Mouse (Mus musculus) heart, postnatal 10 days (tissue): ENCODE data around the gene Myh2. TPM values are rescaled to one million over a fixed set of nuclear protein-coding genes. Genes with fewer than 3 reads are reported as not detected.

ENCODE experiments used
- DNase-seq, 2 experiments: peaks; one replicate each; pipeline ENCODE4 v3.0.0; 2021
- intact Hi-C: fragments of 180-260 bp; cut with DNase I; formaldehyde crosslinking; loops from one replicate; pipeline ENCODE4 v1.15.1; 2025
- total RNA-seq, 2 experiments: library from RNA; stranded (reverse); gene quantifications; 2 replicates each; pipeline ENCODE4 v1.2.3; 2021

Gene Myh2
- not detected for total RNA-seq

DNA sequence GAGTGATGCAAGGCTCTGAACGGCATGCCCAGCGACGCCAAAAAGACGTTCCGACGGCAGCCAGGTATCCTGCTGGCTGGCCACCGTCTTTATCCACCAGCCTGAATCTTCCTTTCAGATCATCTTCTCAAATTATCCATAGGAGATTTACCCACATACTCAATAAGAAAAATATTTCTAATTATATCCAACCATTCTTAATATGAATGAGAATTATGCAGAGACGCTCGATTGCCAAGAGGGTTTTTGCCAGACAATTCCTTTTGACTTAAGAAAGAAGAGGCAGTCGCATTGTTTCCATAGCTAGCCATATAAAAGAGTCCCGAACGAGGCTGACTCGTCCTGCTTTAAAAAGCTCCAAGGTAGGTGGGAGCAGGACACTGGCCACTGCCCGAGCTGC is at the start of gene Myh2:
TSS of gene Myh2 (plus strand) at position 301 of the 400 bp plus-strand sequence.
- intact Hi-C loops, result no loop called here
- DNase-seq, result no peak

- intact Hi-C loops, result no loop called here
- DNase-seq, result no peak
These were observed 45.9 kb upstream of the Myh2 start for GRCm38 (mm10) chr11:67124943-67125342.

DNA sequence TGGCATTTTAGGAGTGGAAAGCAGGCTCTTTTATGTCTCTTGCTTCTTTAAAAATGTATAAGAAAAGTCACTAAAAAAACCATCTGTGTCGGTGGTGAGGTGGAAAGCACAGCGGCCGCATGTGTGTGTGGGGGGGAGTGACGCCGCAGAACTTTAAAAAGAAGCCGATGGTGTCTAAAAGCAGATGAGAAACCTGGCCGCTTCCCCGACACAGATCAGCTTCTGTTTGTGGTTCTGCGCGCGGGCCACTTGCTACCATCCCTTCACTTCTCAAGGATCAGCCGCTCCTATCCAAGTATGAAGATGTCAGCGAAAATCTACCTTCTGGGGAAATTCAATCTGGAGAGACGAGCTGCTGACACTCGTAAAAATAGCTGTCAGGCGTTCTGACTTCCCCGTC is 45.5 kb upstream of the Myh2 start:
- intact Hi-C loops, result no loop called here
- no peak for DNase-seq

DNA sequence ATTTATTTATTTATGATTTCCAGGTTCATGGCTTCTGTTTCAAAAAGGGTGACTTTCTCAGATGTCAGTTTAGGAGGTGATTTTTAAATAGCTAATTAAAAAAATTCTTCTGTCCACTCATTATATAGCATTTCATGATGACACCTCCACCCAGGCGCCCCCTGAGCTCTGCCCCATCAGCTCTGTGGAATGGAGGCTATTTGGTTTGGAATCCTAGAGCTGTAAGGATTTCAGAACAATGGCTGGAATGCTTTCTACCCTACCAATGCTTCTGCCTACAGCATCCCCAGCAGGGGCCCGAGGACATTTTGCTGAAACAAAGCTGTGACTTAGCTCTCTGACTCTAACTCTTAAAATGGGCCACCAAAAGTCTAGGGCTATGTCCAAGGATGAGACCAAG is 37.3 kb upstream of the Myh2 start:
- intact Hi-C loops, result no loop called here
- DNase-seq, result no peak

DNA sequence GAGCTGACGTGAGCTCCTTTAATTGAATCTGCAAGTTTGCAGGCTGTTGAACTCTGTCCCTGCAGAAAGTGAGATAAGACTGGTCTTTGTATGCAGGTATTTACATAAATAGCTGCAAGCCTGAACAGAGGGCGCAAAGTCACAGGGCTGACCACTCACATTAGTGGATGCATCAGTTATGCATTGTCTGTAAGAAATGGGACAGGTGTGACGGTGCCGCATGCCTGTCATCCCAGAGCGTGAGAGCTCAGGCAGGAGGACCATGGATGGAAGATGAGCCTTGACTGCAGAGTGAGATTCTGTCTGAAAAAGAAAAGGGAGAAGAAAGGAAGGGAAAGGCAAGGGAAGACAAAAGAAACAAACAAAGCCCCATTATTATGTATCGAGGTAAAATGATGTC is 36.2 kb upstream of the Myh2 start:
- no peak for DNase-seq
- intact Hi-C loops, result no loop called here

GRCm38 (mm10) chr11:67135532-67135931 is 35.3 kb upstream of the Myh2 start:
- intact Hi-C loops, result no loop called here

DNA sequence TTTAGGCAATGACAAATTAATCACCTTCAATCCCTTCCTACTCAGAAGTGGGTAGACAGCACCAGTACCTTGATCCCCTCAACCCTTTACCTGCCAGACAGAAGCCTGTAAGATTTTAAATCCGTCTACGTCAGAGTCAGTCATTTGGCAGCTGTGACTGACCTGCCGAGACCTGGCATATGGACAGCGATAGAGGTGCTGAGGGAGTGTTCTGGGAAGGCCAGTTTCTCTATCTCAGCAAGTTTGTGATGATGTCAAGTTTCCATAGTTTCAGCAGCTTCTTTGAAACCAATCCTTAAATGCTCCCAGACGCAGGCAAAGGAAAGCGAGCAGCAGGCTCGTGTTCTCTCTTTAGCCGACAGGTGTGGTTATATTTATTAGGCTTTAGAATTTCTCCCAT is 31.3 kb upstream of the Myh2 start:
- intact Hi-C loops, result no loop called here
- DNase-seq, result no peak

More at GRCm38 (mm10) chr11:67135532-67135931, 35.3 kb upstream of the Myh2 start:
- DNase-seq, result no peak

DNA sequence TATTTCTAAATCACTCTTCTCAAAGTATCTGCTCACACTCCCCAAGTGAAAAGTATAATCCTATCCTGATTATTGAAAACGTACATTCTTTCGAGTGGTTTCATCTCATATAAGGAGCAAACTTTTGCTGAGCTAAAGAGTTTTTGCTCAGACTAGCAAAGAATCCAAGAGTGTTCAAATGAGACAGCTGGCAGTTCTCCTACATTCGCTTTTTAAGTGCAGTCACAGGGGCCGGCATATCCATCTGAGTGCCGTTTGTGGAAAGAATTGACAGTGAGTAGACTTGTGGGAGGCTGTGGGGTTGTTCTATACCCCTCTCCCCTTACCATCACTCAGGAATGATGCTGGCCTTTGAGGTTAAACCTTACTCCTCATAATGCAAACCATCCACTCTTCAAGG is 30.7 kb upstream of the Myh2 start:
- no peak for DNase-seq
- intact Hi-C loops, result no loop called here

GRCm38 (mm10) chr11:67141031-67141430 is 29.8 kb upstream of the Myh2 start:
- no peak for DNase-seq
- intact Hi-C loops, result no loop called here

DNA sequence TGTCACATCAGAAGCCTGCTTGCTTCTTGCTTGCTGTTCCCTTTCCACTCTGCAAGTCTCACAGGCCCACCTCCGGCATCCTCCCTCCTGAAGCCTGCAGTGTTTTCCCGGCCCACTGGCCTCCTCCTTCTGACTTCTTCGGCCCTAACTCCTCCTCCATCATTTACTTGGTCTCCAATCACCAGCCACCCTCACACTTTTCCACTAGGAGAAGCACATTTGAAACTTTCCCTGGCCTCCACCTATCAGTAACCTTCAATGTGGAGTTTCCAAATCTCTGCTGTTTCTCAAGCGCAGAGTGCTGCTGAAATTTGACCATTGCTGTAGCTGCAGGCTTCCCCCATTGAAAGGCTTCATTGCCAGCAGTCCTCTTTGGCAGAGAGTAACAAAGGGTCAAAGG is 28.8 kb upstream of the Myh2 start:
- intact Hi-C loops, result no loop called here

GRCm38 (mm10) chr11:67143065-67143464 is 27.8 kb upstream of the Myh2 start:
- DNase-seq, result no peak
- intact Hi-C loops, result no loop called here

More for the DNA sequence above, 28.8 kb upstream of the Myh2 start:
- no peak for DNase-seq

- DNase-seq, result no peak
- intact Hi-C loops, result no loop called here
These were observed 26.8 kb upstream of the Myh2 start for GRCm38 (mm10) chr11:67143863-67144498.

DNA sequence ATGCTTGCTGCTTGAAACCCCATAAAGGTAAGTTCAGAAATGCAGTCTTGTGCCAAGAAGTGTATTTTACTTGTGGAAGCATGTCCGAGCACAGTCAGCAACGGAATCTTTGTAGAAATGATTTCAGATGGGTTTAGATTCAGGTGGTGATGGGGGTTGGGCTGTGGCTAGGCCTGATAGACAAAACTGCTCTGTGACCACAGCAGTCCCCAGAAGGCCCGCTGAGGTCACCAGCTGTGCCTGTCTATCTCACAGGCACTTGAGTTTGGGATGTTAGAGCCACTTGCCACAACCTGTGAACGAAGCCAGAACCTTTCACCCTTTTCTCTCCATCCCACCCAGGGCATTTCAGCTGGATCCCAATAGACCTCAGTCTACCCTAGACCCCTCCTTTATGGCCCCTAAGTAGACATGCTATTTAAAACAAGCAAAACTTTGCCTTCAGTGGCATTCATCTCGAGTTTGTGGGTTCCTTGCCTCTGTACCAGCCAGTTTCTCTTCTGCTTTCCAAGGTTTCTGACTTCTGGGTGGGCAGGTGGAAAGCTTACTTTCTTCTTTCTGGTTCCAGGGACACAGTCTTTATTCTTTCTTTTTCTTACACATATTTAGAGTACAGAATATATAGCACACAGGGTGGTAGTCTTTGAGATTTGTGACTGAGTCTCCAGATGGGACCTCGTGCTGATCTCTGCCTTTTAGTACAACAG is 26.1 kb upstream of the Myh2 start:
- intact Hi-C loops, result no loop called here
- DNase-seq, result no peak

GRCm38 (mm10) chr11:67145482-67146408 is 25.1 kb upstream of the Myh2 start:
- DNase-seq, result no peak

DNA sequence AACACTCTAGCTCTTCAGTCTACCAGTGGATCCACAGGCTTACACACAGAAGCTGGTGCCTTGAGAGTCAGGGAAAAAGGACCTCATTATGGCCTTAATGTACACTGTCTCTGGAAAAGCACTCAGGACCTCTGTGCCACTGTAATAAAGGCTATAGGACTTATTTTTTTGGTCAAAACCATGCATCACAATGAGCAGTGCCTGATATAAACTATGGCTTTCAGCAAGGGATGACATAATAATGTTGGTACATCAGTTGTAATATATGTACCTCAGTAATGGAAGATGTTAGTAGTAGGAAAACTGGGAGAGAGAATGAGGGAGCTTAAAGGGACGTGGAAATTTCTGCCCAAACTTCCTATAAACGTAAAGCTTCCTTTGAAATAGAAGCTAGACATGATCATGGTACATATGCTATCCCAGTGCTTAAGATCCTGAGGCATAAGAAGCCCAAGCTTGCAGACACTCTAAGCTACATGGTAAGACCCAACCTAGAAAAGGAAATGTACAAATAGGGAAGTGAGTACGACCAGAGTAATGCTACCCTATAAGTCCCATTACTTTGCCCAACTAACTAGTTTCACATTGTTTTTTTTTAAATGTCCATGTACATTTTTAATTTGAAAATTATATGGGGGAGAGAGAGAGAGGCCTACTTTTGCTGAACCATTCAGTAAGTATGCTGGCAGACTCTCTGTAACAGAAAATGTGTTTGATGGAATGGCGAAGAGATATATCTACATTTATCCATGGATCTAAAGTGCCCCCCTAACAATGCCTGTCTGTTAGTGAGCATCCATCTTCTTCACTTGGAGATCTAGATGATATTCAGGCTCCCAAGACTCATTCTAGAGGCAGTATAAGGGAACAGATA is 24.2 kb upstream of the Myh2 start:
- no peak for DNase-seq
- intact Hi-C loops, result no loop called here

More at GRCm38 (mm10) chr11:67145482-67146408, 25.1 kb upstream of the Myh2 start:
- intact Hi-C loops, result no loop called here

DNA sequence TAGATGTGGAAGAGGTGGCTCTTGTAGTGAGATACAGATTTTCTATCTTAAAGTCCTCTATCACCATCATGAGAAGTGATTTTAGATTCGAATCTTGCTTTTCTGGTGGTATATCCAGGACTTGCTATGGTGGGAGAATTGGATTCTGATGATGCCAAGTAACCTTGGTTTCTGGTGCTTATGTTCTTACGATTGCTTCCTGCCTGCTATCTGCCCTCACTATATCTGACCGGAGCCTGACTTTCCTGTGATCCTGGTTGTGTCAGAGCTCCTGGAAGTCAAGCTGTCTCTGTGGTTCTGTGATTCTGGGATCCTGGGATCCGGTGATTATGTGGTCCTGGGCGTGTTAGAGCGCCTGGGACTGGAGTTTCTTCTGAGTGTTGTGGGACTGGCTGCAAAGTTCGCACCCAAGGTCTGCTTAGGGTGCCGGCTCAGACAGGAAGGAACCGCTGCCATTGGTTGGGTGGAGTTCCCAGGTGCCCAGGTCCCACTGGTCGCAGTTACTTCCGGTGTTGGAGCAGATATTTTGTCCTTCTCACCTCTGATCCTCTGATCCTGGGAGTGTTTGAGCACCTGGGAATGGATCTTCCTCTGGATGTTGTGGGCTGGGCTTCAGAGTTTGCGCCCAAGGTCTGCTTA is 23.4 kb upstream of the Myh2 start:
- intact Hi-C loops, result no loop called here

DNA sequence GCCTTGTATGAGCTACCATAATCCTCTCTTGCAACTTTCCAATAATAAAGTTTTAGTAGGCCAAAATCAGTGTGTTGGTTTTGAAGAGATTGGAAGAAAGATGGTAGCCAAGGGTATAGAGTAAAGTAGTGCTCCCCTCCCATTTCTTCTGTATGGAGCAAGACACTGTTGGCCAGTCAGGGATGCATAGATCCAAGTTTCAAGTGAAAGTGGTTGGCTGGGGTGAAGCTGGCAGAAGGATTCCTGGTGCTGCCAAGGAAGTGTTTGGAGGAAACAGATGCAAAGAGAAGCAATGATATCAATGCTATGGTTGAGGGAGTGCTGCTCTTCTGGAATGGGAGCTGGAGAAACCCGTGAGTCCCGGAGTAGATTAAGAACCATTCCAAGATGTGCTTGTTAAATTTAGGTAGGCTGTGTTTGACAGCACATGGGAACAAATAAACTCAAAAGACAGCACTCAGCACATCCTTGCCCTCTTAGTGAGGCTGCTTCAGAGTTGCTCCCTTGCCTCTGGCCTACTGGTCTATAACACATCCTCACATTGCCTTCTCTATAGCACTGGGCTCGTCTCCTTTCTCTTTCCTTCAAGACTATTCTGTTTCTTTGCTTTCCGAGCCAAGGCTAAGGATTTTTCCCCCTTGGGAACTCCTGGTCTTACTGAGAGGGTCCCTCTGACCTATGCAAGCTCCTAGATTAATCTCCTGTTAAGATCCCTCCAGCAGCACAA is 22.4 kb upstream of the Myh2 start:
- intact Hi-C loops, result no loop called here
- no peak for DNase-seq

More for the DNA sequence above, 23.4 kb upstream of the Myh2 start:
- no peak for DNase-seq

- intact Hi-C loops, result no loop called here
These were observed 20.6 kb upstream of the Myh2 start for GRCm38 (mm10) chr11:67150237-67150636.

GRCm38 (mm10) chr11:67151159-67151558 is 19.7 kb upstream of the Myh2 start:
- no peak for DNase-seq
- intact Hi-C loops, result no loop called here

More at GRCm38 (mm10) chr11:67150237-67150636, 20.6 kb upstream of the Myh2 start:
- DNase-seq, result no peak
